Mouse (Mus musculus) embryonic facial prominence, embryonic 11.5 days (tissue): Measurements from ENCODE around the gene Chid1. TPM values are rescaled to one million over a fixed set of nuclear protein-coding genes. Genes with fewer than 3 reads are reported as not detected.

ENCODE experiments used
- ATAC-seq: fragments of 200-750 bp; cut with Nextera tagmentation; replicated peaks from 2 replicates; pipeline ENCODE4 v1.8.0; 2017; ENCODE audit warnings: low read depth; ENCODE audit not compliant: insufficient number of reproducible peaks, low FRiP score, low TSS enrichment
- DNase-seq: peaks from one replicate; pipeline ENCODE4 v3.0.0-alpha.2; 2015; ENCODE audit warnings: low spot score
- H3K27ac ChIP-seq: fragments of 300-500 bp; sonication (generic); replicated peaks from 2 replicates; pipeline ENCODE4 v1.5.1; 2014; ENCODE audit warnings: mild to moderate bottlenecking, low read depth, low read length, control low read depth
- H3K27me3 ChIP-seq: fragments of 300-500 bp; sonication (generic); 2 replicates; pipeline ENCODE4 v1.6.1; 2014; ENCODE audit warnings: mild to moderate bottlenecking, low read length, moderate library complexity, mixed read lengths; ENCODE audit not compliant: control insufficient read depth, insufficient read depth
- H3K36me3 ChIP-seq: fragments of 300-500 bp; sonication (generic); replicated peaks from 2 replicates; pipeline ENCODE4 v1.6.1; 2014; ENCODE audit warnings: low read depth, mild to moderate bottlenecking, low read length, moderate library complexity, mixed read lengths; ENCODE audit not compliant: control insufficient read depth, insufficient read depth
- H3K4me1 ChIP-seq: fragments of 300-500 bp; sonication (generic); 2 replicates; pipeline ENCODE4 v1.6.1; 2014; ENCODE audit warnings: low read length, mixed read lengths; ENCODE audit not compliant: control insufficient read depth, insufficient read depth
- H3K4me2 ChIP-seq: fragments of 300-500 bp; sonication (generic); 2 replicates; pipeline ENCODE4 v1.6.1; 2014; ENCODE audit warnings: low read depth, mild to moderate bottlenecking, control low read depth, low read length, moderate library complexity
- H3K4me3 ChIP-seq: fragments of 300-500 bp; sonication (generic); 2 replicates; pipeline ENCODE4 v1.5.1; 2014; ENCODE audit warnings: low read depth, low read length, control low read depth
- H3K9ac ChIP-seq: fragments of 300-500 bp; sonication (generic); replicated peaks from 2 replicates; pipeline ENCODE4 v1.6.1; 2014; ENCODE audit warnings: mild to moderate bottlenecking, control low read depth, low read length
- H3K9me3 ChIP-seq: fragments of 300-500 bp; sonication (generic); replicated peaks from 2 replicates; pipeline ENCODE4 v1.6.1; 2016; ENCODE audit warnings: mild to moderate bottlenecking, low read length, inconsistent platforms, mixed read lengths; ENCODE audit not compliant: control insufficient read depth
- WGBS: fragments of 180-500 bp; shearing (Covaris S2); extraction: QIAGEN DNeasy Blood & Tissue Kit; methylation state at CpG from one replicate; pipeline ENCODE4 v1.1.7; 2014; 5-methylcytosine and 5-hydroxymethylcytosine counted together
- polyA plus RNA-seq: library from polyadenylated mRNA; unstranded; fragments of >200 nt; fragmentation: Nextera tagmentation; extraction: Ambion mirVana; gene quantifications from 2 replicates; pipeline ENCODE4 v1.2.1, GENCODE M21; 2014

The Chid1 gene
- 25.8 and 28.0 TPM in 2 replicates for polyA plus RNA-seq

- Histone ChIP-seq H3K9me3 (no peaks in the 10 kb centered on the region), H3K4me3 (peak within 1 kb of the TSS; percentile 52), H3K27me3 (no peaks in the 10 kb centered on the region), H3K9ac (peak within 1 kb of the TSS; percentile 74), H3K27ac (no peak within 1 kb of the TSS), H3K36me3 (no peaks in the 10 kb centered on the region), H3K4me2 (peak within 1 kb of the TSS; percentile 68), H3K4me1 (no peaks in the 10 kb centered on the region)
- peak; percentile 100 for DNase-seq
- peak; percentile 89 for ATAC-seq
- WGBS, result 1% methylated on average over 46 of the region's 46 CpGs
Measured at GRCm38 (mm10) chr7:141539556-141540311, at the start of gene Chid1. Gene Chid1, minus strand, starts transcription at chr7:141539857.

GRCm38 (mm10) chr7:141588890-141589289 is 49.2 kb upstream of the Chid1 start:
- H3K4me2 ChIP-seq, result no peak overlapping the region
- no peak overlapping the region for H3K27ac ChIP-seq
- no peak for ATAC-seq
- DNase-seq, result no peak
- WGBS, result 91% methylated on average over 6 of the region's 6 CpGs
- H3K9ac ChIP-seq, result no peak overlapping the region
- H3K4me1 ChIP-seq, result no peaks in the 10 kb centered on the region
- no peaks in the 10 kb centered on the region for H3K27me3 ChIP-seq
- H3K4me3 ChIP-seq, result no peak overlapping the region
- no peaks in the 10 kb centered on the region; the same call in none of the 2 replicates for H3K36me3 ChIP-seq
- no peaks in the 10 kb centered on the region for H3K9me3 ChIP-seq

GRCm38 (mm10) chr7:141585881-141586280 is 46.2 kb upstream of the Chid1 start:
- H3K27ac ChIP-seq, result no peak overlapping the region
- DNase-seq, result no peak
- 86% methylated on average over 1 of the region's 1 CpGs for WGBS

GRCm38 (mm10) chr7:141585288-141585687 is 45.6 kb upstream of the Chid1 start:
- no peak overlapping the region for H3K4me3 ChIP-seq
- H3K9ac ChIP-seq, result no peak overlapping the region
- H3K9me3 ChIP-seq, result no peaks in the 10 kb centered on the region
- H3K36me3 ChIP-seq, result no peaks in the 10 kb centered on the region; the same call in 1 of the 2 replicates
- H3K27ac ChIP-seq, result no peak overlapping the region
- DNase-seq (no peak), ATAC-seq (peak; percentile 44; the same call in 1 of the 2 replicates)
- no peaks in the 10 kb centered on the region for H3K4me1 ChIP-seq
- H3K4me2 ChIP-seq, result no peak overlapping the region
- no peaks in the 10 kb centered on the region for H3K27me3 ChIP-seq
- WGBS, result 78% methylated on average over 4 of the region's 4 CpGs

More at GRCm38 (mm10) chr7:141585881-141586280, 46.2 kb upstream of the Chid1 start:
- Histone ChIP-seq H3K4me3 (no peak overlapping the region), H3K4me1 (no peaks in the 10 kb centered on the region), H3K9me3 (no peaks in the 10 kb centered on the region), H3K4me2 (no peak overlapping the region), H3K36me3 (no peaks in the 10 kb centered on the region; the same call in 1 of the 2 replicates), H3K9ac (no peak overlapping the region), H3K27me3 (no peaks in the 10 kb centered on the region)
- no peak for ATAC-seq

DNA sequence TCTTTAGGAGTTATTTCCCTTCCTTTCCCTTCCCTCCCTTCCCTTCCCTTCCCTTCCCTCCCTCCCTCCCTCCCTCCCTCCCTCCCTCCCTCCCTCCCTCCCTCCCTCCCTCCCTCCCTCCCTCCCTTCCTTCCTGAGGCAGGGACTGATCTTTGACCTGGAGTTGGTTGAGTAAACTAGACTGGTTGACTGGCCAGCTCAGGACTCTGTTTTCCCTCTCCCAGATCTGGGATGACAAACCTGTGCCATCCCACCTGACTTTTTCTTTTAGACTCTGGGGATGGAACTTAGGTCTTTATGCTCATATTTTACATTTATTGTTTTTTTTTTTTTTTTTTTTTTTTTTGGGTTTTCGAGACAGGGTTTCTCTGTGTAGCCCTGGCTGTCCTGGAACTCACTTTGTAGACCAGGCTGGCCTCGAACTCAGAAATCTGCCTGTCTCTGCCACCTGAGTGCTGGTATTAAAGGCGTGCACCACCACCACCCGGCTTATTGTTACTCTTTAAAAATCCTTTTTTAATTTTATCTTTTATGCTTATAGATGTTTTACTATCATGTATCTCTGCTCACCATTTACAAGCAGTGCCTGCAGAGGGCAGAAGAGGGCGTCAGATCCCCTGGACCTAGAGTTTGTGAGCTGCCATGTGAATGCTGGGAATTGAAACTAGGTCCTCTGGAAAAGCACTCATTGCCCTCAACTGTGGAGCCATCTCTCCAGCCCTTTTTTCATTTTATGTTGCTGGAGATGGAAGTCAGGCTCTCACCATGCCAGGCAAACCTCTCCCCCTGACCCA is 44.6 kb upstream of the Chid1 start:
- WGBS, result 92% methylated on average over 4 of the region's 5 CpGs
- no peak for DNase-seq
- Histone ChIP-seq H3K4me1 (no peaks in the 10 kb centered on the region), H3K27ac (no peak overlapping the region), H3K9me3 (no peaks in the 10 kb centered on the region), H3K4me3 (no peak overlapping the region), H3K27me3 (no peaks in the 10 kb centered on the region), H3K4me2 (no peak overlapping the region), H3K9ac (no peak overlapping the region), H3K36me3 (no peaks in the 10 kb centered on the region; the same call in 1 of the 2 replicates)
- ATAC-seq, result no peak

GRCm38 (mm10) chr7:141581323-141581722 is 41.7 kb upstream of the Chid1 start:
- Histone ChIP-seq H3K4me1 (no peaks in the 10 kb centered on the region), H3K27me3 (no peaks in the 10 kb centered on the region), H3K4me3 (no peak overlapping the region), H3K4me2 (no peak overlapping the region), H3K9me3 (no peaks in the 10 kb centered on the region), H3K9ac (no peak overlapping the region), H3K27ac (no peak overlapping the region), H3K36me3 (no peaks in the 10 kb centered on the region)
- DNase-seq, result no peak
- WGBS, result 81% methylated on average over 7 of the region's 7 CpGs
- ATAC-seq, result no peak

- Histone ChIP-seq H3K4me2 (no peak overlapping the region), H3K36me3 (no peaks in the 10 kb centered on the region), H3K27ac (no peak overlapping the region), H3K9ac (no peak overlapping the region), H3K9me3 (no peaks in the 10 kb centered on the region), H3K4me3 (no peak overlapping the region), H3K27me3 (no peaks in the 10 kb centered on the region), H3K4me1 (no peaks in the 10 kb centered on the region)
- ATAC-seq, result no peak
- 90% methylated on average over 2 of the region's 2 CpGs for WGBS
- no peak for DNase-seq
Measured at GRCm38 (mm10) chr7:141578943-141579342, 39.3 kb upstream of the Chid1 start.

DNA sequence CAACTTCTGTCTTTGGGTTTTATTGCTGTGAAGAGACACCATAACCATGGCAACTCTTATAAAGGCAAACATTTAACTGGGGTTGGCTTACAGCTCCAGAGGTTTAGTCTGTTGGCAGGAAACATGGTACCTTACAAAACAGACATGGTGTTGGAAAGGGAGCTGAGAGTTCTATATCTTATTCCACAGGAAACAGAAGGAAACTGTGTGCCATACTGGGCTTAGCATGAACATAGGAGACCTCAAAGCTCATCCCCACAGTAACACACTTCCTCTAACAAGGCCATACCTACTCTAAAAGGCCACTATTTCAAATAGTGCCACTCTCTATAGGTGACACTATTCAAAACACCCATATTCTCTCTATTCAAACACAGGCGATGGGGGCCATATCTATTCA is 38.9 kb upstream of the Chid1 start:
- Histone ChIP-seq H3K27ac (no peak overlapping the region), H3K9ac (no peak overlapping the region), H3K4me1 (no peaks in the 10 kb centered on the region), H3K27me3 (no peaks in the 10 kb centered on the region), H3K36me3 (no peaks in the 10 kb centered on the region), H3K9me3 (no peaks in the 10 kb centered on the region), H3K4me3 (no peak overlapping the region), H3K4me2 (no peak overlapping the region)
- WGBS, result 100% methylated on average over 1 of the region's 1 CpGs
- DNase-seq (no peak), ATAC-seq (no peak)
